ENCODE assay signal across 19 mouse cellular contexts in genomic region chr16:74795360-74796302, GRCm38 (mm10).
DNase-seq lines count a peak whose midpoint lies in the region; ATAC-seq lines count a peak whose summit lies in the region.
"Had no signal": no experiment of that assay in that cellular context is flagged by ENCODE, and none has a peak within 500 bp of the region (broad histone marks: within the 10 kb centered on the region; RNA-seq: fewer than 3 reads in every experiment).

No protein-coding gene starts in this region.

- H3K4me2 ChIP-seq in hindbrain, embryonic 16.5 days (ENCODE audit: low read length): no peak overlapping the region
- H3K4me2 ChIP-seq in midbrain, embryonic 11.5 days: no peak overlapping the region
- no peak overlapping the region for H3K4me2 ChIP-seq in midbrain, embryonic 15.5 days
- no peak overlapping the region for H3K4me2 ChIP-seq in limb, embryonic 11.5 days (ENCODE audit: low read depth, severe bottlenecking)
- H3K4me2 ChIP-seq: heart, embryonic 13.5 days had no signal

- peak; percentile 5 for DNase-seq in hindbrain, embryonic 10.5 days (ENCODE audit: low spot score)
- DNase-seq in midbrain, embryonic 11.5 days (ENCODE audit: low spot score, missing footprints): no peak
- peak; percentile 63 for DNase-seq in limb, embryonic 11.5 days (ENCODE audit: low spot score)
- DNase-seq in adrenal gland, postnatal 36 days: no peak
- DNase-seq in left cerebral cortex, postnatal 10 days (ENCODE audit: extremely low spot score in 1 of 2, low spot score in 2 of 2): no peak
- DNase-seq: cerebellum, postnatal 14 days; heart, postnatal 4 days; kidney, adult 11 months; lung, postnatal 36 days; midbrain, embryonic 14.5 days; thymus, adult 2 months had no signal

- intact Hi-C loops in left cerebral cortex, postnatal 10 days (cut with DNase I): no loop called here

- no peaks in the 10 kb centered on the region for H3K4me1 ChIP-seq in hindbrain, embryonic 10.5 days (replicated peaks)
- H3K4me1 ChIP-seq in hindbrain, embryonic 16.5 days (ENCODE audit: control insufficient read depth, insufficient read depth, low read depth, low read length): no peaks in the 10 kb centered on the region
- H3K4me1 ChIP-seq in midbrain, embryonic 11.5 days (ENCODE audit: control insufficient read depth, insufficient read depth, low read length): no peaks in the 10 kb centered on the region
- H3K4me1 ChIP-seq in midbrain, embryonic 15.5 days: no peaks in the 10 kb centered on the region
- no peaks in the 10 kb centered on the region for H3K4me1 ChIP-seq in limb, embryonic 11.5 days (ENCODE audit: control insufficient read depth, insufficient read depth, low read length)
- H3K4me1 ChIP-seq: heart, embryonic 13.5 days had no signal

- 54% methylated on average over 5 of the region's 5 CpGs for WGBS in hindbrain, embryonic 10.5 days
- 43% methylated on average over 5 of the region's 5 CpGs for whole genome bisulfite sequencing in hindbrain, embryonic 16.5 days
- 59% methylated on average over 5 of the region's 5 CpGs for WGBS in midbrain, embryonic 11.5 days
- WGBS in midbrain, embryonic 15.5 days: 53% methylated on average over 5 of the region's 5 CpGs
- 7% methylated on average over 5 of the region's 5 CpGs for WGBS in limb, embryonic 11.5 days

- H3K27me3 ChIP-seq in hindbrain, embryonic 10.5 days (ENCODE audit: insufficient read depth, poor library complexity, severe bottlenecking): no peaks in the 10 kb centered on the region
- H3K27me3 ChIP-seq in hindbrain, embryonic 16.5 days (replicated peaks; ENCODE audit: control insufficient read depth, insufficient read depth, low read length): no peaks in the 10 kb centered on the region
- no peaks in the 10 kb centered on the region for H3K27me3 ChIP-seq in midbrain, embryonic 11.5 days (ENCODE audit: control insufficient read depth, insufficient read depth, low read length)
- no peaks in the 10 kb centered on the region for H3K27me3 ChIP-seq in midbrain, embryonic 15.5 days (replicated peaks)
- H3K27me3 ChIP-seq in limb, embryonic 11.5 days (ENCODE audit: control insufficient read depth, insufficient read depth, low read length): no peaks in the 10 kb centered on the region
- H3K27me3 ChIP-seq: heart, embryonic 13.5 days had no signal

- H3K36me3 ChIP-seq in hindbrain, embryonic 10.5 days: no peaks in the 10 kb centered on the region
- no peaks in the 10 kb centered on the region for H3K36me3 ChIP-seq in hindbrain, embryonic 16.5 days (ENCODE audit: control insufficient read depth, insufficient read depth, low read length)
- no peaks in the 10 kb centered on the region for H3K36me3 ChIP-seq in midbrain, embryonic 11.5 days (ENCODE audit: control insufficient read depth, insufficient read depth, low read length)
- H3K36me3 ChIP-seq in midbrain, embryonic 15.5 days (replicated peaks): no peaks in the 10 kb centered on the region
- no peaks in the 10 kb centered on the region for H3K36me3 ChIP-seq in limb, embryonic 11.5 days (ENCODE audit: control insufficient read depth, insufficient read depth, low read length)
- H3K36me3 ChIP-seq: heart, embryonic 13.5 days had no signal

- no peak overlapping the region for H3K27ac ChIP-seq in hindbrain, embryonic 10.5 days
- H3K27ac ChIP-seq in hindbrain, embryonic 16.5 days (ENCODE audit: low read depth, low read length): no peak overlapping the region
- H3K27ac ChIP-seq in midbrain, embryonic 11.5 days (ENCODE audit: low read depth, low read length): no peak overlapping the region; the same call in 1 of the 2 replicates
- H3K27ac ChIP-seq in midbrain, embryonic 15.5 days: no peak overlapping the region
- H3K27ac ChIP-seq in limb, embryonic 11.5 days (replicated peaks; ENCODE audit: low read depth, low read length): peak overlapping the region; percentile 56
- H3K27ac ChIP-seq: heart, embryonic 13.5 days; layer of hippocampus, adult 2 months; liver, embryonic 14.5 days had no signal

- no peak overlapping the region for H3K9ac ChIP-seq in hindbrain, embryonic 16.5 days (ENCODE audit: low read depth, low read length)
- H3K9ac ChIP-seq in midbrain, embryonic 11.5 days (ENCODE audit: low read length): no peak overlapping the region
- no peak overlapping the region for H3K9ac ChIP-seq in midbrain, embryonic 15.5 days
- no peak overlapping the region for H3K9ac ChIP-seq in limb, embryonic 11.5 days (ENCODE audit: low read length)
- H3K9ac ChIP-seq: heart, embryonic 13.5 days; liver, embryonic 14.5 days had no signal

- no peak overlapping the region for H3K4me3 ChIP-seq in hindbrain, embryonic 10.5 days
- H3K4me3 ChIP-seq in hindbrain, embryonic 16.5 days (ENCODE audit: low read length): no peak overlapping the region
- H3K4me3 ChIP-seq in midbrain, embryonic 11.5 days (ENCODE audit: low read depth, low read length): no peak overlapping the region
- H3K4me3 ChIP-seq in midbrain, embryonic 15.5 days: no peak overlapping the region
- no peak overlapping the region for H3K4me3 ChIP-seq in limb, embryonic 11.5 days (ENCODE audit: low read depth, low read length)
- H3K4me3 ChIP-seq: heart, embryonic 13.5 days; layer of hippocampus, adult 2 months had no signal

- ATAC-seq in hindbrain, embryonic 16.5 days: no peak
- ATAC-seq in midbrain, embryonic 11.5 days (ENCODE audit: low FRiP score): peak; percentile 66; the same call in 1 of the 2 replicates
- no peak for ATAC-seq in midbrain, embryonic 15.5 days (replicated peaks)
- ATAC-seq in limb, embryonic 11.5 days (ENCODE audit: insufficient number of reproducible peaks, low FRiP score, low TSS enrichment, low read depth): peak; percentile 84
- ATAC-seq in megakaryocyte, adult 5-6 weeks (ENCODE audit: poor library complexity, severe bottlenecking): no peak
- ATAC-seq: activated CD4-positive, CD25-positive, alpha-beta regulatory T cell, adult 4 months; forebrain, embryonic 14.5 days had no signal

- H3K9me3 ChIP-seq in hindbrain, embryonic 10.5 days: no peaks in the 10 kb centered on the region
- no peaks in the 10 kb centered on the region for H3K9me3 ChIP-seq in hindbrain, embryonic 16.5 days (ENCODE audit: control insufficient read depth, low read length)
- no peaks in the 10 kb centered on the region for H3K9me3 ChIP-seq in midbrain, embryonic 11.5 days (ENCODE audit: control insufficient read depth, low read length)
- H3K9me3 ChIP-seq in midbrain, embryonic 15.5 days: no peaks in the 10 kb centered on the region
- H3K9me3 ChIP-seq in limb, embryonic 11.5 days (ENCODE audit: control insufficient read depth, low read length): no peaks in the 10 kb centered on the region
- H3K9me3 ChIP-seq: heart, embryonic 13.5 days had no signal

Comparison
In these comparisons a context has a peak if more than half of its experiments do, and no peak if none do; other contexts are left out.
1. ATAC-seq: peak in midbrain, embryonic 11.5 days (single experiment) and limb, embryonic 11.5 days (single experiment); none in hindbrain, embryonic 16.5 days (single experiment), midbrain, embryonic 15.5 days (single experiment) and megakaryocyte, adult 5-6 weeks (single experiment).
2. DNase-seq: peak in hindbrain, embryonic 10.5 days (single experiment) and limb, embryonic 11.5 days (single experiment); none in midbrain, embryonic 11.5 days (single experiment), adrenal gland, postnatal 36 days (0 of 2) and left cerebral cortex, postnatal 10 days (0 of 2).